Mouse (Mus musculus): ENCODE results near the gene Ptgds. TPM values are rescaled to one million over a fixed set of nuclear protein-coding genes. Genes with fewer than 3 reads are reported as not detected.
A peak's percentile ranks its signal among the peaks of the same experiment; 100 is the strongest.

The Ptgds gene
- 47.2 and 51.6 TPM in 2 replicates for polyA plus RNA-seq (2012; rRNA removed)

DNA sequence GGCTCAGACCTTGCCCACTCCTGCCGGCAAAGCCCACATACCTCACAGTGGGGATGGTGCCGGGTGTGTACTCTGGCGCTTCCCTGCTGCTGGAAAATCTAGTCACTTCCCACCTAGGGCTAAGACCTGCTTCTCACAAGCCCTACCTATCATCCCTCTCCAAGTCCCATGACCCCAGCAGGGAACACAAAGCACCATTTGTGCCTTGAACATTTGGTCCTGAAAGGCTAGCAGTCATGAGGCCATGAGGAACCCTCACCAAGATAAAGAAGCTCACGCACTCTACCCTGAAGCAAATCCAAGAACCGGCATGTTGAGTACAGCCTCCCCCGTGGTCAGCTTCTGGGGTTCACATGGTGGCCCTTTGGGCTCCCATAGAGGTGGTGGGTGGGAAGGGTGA, at the start of gene Ptgds:
TSS of gene Ptgds (minus strand) at position 78 of the 400 bp plus-strand sequence.
- H3K4me1 ChIP-seq (ENCODE audit: control insufficient read depth, insufficient read depth, low read length): peaks cover 8% of the 10 kb centered on the region; the same call in 1 of the 2 replicates
- H3K27ac ChIP-seq (ENCODE audit: insufficient read depth, low read depth, low read length): peak within 1 kb of the TSS; percentile 57
- TF ChIP-seq CTCF (conservative IDR thresholded peaks at IDR 0.05; ENCODE audit: insufficient read depth, insufficient read length, low read depth, low read length) (no peak), POLR2A (IDR thresholded peaks at IDR 0.05; ENCODE audit: low read depth, low read length) (no peak)
- no peaks in the 10 kb centered on the region for H3K36me3 ChIP-seq (ENCODE audit: control insufficient read depth, insufficient read depth, low read length)
- WGBS: 63% methylated on average over 6 of the region's 6 CpGs
- H3K27me3 ChIP-seq (replicated peaks; ENCODE audit: control insufficient read depth, insufficient read depth, low read length): no peaks in the 10 kb centered on the region
- DNase-seq: no peak
- no peak within 1 kb of the TSS for H3K4me3 ChIP-seq (ENCODE audit: insufficient read depth, low read depth, low read length)

DNA sequence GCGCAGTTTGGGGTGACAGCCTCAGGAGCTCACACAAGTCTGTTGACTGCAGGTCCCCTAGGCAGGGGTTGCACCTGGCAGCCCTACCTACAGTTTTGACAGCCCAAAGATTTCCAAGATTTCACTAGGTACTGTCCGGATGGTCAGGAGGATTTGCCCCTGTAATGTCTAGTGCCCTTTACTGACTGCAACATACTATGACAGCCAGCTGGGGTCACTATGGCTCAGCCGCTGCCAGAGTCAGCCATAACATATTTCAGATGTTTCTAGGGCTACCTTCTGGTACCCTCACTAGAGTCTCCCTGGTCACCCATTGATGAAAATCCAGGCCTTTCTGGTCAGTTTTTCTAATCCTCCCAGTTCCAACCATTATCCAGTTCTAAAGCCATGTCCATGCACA, 40.1 kb upstream of the Ptgds start:
- WGBS: 67% methylated on average over 3 of the region's 3 CpGs
- DNase-seq: no peak

DNA sequence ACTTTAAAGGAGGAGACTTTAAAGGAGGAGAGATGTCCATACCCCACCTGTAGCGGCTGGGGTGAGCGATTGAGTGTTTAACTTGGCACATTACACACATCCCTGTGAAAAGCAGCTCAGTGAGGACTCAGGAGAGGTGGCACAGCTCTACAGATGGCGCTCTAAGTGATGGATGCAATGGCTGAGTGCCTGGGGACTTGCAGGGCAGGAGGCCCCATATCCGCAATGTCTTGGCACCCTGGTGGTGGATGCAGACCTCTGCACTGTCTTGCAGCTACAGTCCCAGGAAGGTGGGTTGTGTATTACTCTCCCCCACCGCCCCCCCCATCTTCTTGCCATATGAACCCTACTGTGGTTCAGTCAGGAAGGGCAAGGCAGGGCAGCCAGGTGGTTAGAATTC, 37.1 kb upstream of the Ptgds start:
- Histone ChIP-seq H3K27me3 (replicated peaks; ENCODE audit: control insufficient read depth, insufficient read depth, low read length) (no peaks in the 10 kb centered on the region), H3K4me3 (ENCODE audit: insufficient read depth, low read depth, low read length) (no peak overlapping the region), H3K27ac (ENCODE audit: insufficient read depth, low read depth, low read length) (no peak overlapping the region), H3K36me3 (ENCODE audit: control insufficient read depth, insufficient read depth, low read length) (no peaks in the 10 kb centered on the region), H3K4me1 (ENCODE audit: control insufficient read depth, insufficient read depth, low read length) (0 out of 2 replicates have a peak, but pooled peaks cover under 1% of the 10 kb centered on the region)
- DNase-seq: peak; percentile 42
- TF ChIP-seq CTCF (conservative IDR thresholded peaks at IDR 0.05; ENCODE audit: insufficient read depth, insufficient read length, low read depth, low read length) (peak; percentile 48; the same call in 1 of the 2 replicates), POLR2A (IDR thresholded peaks at IDR 0.05; ENCODE audit: low read depth, low read length) (no peak)
- WGBS: 32% methylated on average over 5 of the region's 5 CpGs

More for the DNA sequence above, 40.1 kb upstream of the Ptgds start:
- Histone ChIP-seq H3K27me3 (replicated peaks; ENCODE audit: control insufficient read depth, insufficient read depth, low read length) (no peaks in the 10 kb centered on the region), H3K27ac (ENCODE audit: insufficient read depth, low read depth, low read length) (no peak overlapping the region), H3K36me3 (ENCODE audit: control insufficient read depth, insufficient read depth, low read length) (no peaks in the 10 kb centered on the region), H3K4me3 (ENCODE audit: insufficient read depth, low read depth, low read length) (no peak overlapping the region), H3K4me1 (ENCODE audit: control insufficient read depth, insufficient read depth, low read length) (no peaks in the 10 kb centered on the region)
- TF ChIP-seq POLR2A (IDR thresholded peaks at IDR 0.05; ENCODE audit: low read depth, low read length) (no peak), CTCF (conservative IDR thresholded peaks at IDR 0.05; ENCODE audit: insufficient read depth, insufficient read length, low read depth, low read length) (peak; percentile 65; the same call in 1 of the 2 replicates)

DNA sequence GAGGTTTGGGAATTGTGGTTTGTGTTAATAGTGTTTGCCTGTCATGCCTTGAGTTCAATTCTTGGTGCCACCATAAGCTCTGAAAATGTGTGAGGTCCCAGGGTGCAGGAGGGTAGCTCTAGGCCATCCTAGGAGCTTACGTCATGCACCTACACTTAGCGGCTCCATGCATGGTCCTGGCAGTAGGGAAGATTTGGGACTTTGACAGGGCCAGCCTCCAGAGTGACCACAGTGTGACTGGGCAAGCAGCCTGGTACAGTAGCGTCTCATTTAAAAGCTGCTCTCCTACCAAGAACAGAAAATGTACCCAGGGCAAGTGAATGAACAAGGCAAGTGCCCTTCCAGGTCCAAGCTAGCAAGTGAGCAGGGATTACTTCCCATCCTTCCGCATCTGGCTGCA, 36.0 kb upstream of the Ptgds start:
- no peaks in the 10 kb centered on the region for H3K36me3 ChIP-seq (ENCODE audit: control insufficient read depth, insufficient read depth, low read length)
- 97% methylated on average over 4 of the region's 4 CpGs for WGBS
- H3K4me3 ChIP-seq (ENCODE audit: insufficient read depth, low read depth, low read length): no peak overlapping the region
- no peak for TF ChIP-seq POLR2A (IDR thresholded peaks at IDR 0.05; ENCODE audit: low read depth, low read length)
- H3K27me3 ChIP-seq (replicated peaks; ENCODE audit: control insufficient read depth, insufficient read depth, low read length): no peaks in the 10 kb centered on the region
- H3K4me1 ChIP-seq (ENCODE audit: control insufficient read depth, insufficient read depth, low read length): 0 out of 2 replicates have a peak, but pooled peaks cover 6% of the 10 kb centered on the region
- H3K27ac ChIP-seq (ENCODE audit: insufficient read depth, low read depth, low read length): no peak overlapping the region
- no peak for DNase-seq

DNA sequence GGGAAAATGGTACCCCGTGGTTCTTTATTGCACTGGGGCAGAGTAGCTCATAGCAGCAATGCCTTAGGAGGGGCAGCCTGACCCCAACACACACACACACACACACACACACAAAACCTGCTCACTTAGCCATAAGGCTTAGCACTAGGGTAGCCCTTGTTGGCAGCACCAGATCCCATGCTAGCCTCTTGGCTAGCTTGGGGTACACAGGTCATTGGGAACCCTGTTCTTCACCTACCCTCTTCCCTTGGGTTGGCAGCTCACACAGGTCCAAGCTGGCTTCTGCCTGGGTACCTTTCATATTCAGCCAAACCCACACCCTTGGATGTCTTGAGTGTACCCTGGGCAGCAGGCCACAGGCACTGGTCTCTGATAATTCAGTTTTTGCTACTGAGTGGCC, 35.2 kb upstream of the Ptgds start:
- H3K27ac ChIP-seq (ENCODE audit: insufficient read depth, low read depth, low read length): no peak overlapping the region
- no peak overlapping the region for H3K4me3 ChIP-seq (ENCODE audit: insufficient read depth, low read depth, low read length)
- H3K36me3 ChIP-seq (ENCODE audit: control insufficient read depth, insufficient read depth, low read length): no peaks in the 10 kb centered on the region
- H3K27me3 ChIP-seq (replicated peaks; ENCODE audit: control insufficient read depth, insufficient read depth, low read length): no peaks in the 10 kb centered on the region
- peaks cover 9% of the 10 kb centered on the region; the same call in 1 of the 2 replicates for H3K4me1 ChIP-seq (ENCODE audit: control insufficient read depth, insufficient read depth, low read length)
- no peak for DNase-seq
- WGBS: 79% methylated on average over 1 of the region's 1 CpGs
- TF ChIP-seq POLR2A (IDR thresholded peaks at IDR 0.05; ENCODE audit: low read depth, low read length) (no peak), CTCF (conservative IDR thresholded peaks at IDR 0.05; ENCODE audit: insufficient read depth, insufficient read length, low read depth, low read length) (no peak)

DNA sequence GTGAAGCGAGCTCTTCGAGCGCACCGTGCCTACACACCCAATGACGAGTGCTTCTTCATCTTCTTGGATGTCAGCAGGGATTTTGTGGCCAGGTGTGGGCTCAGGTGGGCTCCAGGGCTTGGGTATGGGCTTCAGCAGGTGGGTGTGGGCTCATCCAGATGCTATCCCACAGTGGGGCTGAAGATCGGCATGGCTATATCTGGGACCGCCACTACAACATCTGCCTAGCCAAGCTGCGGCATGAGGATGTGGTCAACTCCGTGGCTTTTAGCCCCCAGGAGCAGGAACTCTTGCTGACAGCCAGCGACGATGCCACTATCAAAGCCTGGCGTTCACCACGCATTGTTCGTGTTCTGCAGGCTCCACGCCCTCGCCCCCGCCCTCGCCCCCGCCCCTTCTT, 34.7 kb upstream of the Ptgds start:
- H3K27me3 ChIP-seq (replicated peaks; ENCODE audit: control insufficient read depth, insufficient read depth, low read length): no peaks in the 10 kb centered on the region
- TF ChIP-seq CTCF (conservative IDR thresholded peaks at IDR 0.05; ENCODE audit: insufficient read depth, insufficient read length, low read depth, low read length) (no peak), POLR2A (IDR thresholded peaks at IDR 0.05; ENCODE audit: low read depth, low read length) (no peak)
- no peaks in the 10 kb centered on the region for H3K36me3 ChIP-seq (ENCODE audit: control insufficient read depth, insufficient read depth, low read length)
- peaks cover 11% of the 10 kb centered on the region; the same call in 1 of the 2 replicates for H3K4me1 ChIP-seq (ENCODE audit: control insufficient read depth, insufficient read depth, low read length)
- no peak overlapping the region for H3K4me3 ChIP-seq (ENCODE audit: insufficient read depth, low read depth, low read length)
- H3K27ac ChIP-seq (ENCODE audit: insufficient read depth, low read depth, low read length): no peak overlapping the region
- 96% methylated on average over 19 of the region's 19 CpGs for WGBS
- no peak for DNase-seq

DNA sequence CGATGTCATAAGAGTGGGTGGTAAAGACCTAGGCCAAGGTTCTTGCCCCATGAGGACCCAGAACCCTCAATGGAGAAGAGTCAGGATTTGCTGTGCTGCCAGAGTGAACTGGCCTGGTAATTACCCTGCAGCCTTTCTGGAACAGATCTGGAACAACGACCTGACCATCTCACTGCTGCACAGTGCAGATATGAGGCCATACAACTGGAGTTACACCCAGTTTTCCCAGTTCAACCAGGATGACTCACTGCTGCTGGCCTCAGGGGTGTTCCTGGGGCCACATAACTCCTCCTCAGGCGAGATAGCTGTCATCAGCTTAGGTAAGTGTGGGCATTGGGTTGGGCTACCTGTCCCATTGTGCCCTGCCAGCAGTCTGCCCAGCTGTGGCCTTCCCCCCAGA, 32.9 kb upstream of the Ptgds start:
- 80% methylated on average over 3 of the region's 3 CpGs for WGBS

More for the DNA sequence above, 32.9 kb upstream of the Ptgds start:
- H3K36me3 ChIP-seq (ENCODE audit: control insufficient read depth, insufficient read depth, low read length): no peaks in the 10 kb centered on the region
- H3K27ac ChIP-seq (ENCODE audit: insufficient read depth, low read depth, low read length): no peak overlapping the region
- no peak for TF ChIP-seq POLR2A (IDR thresholded peaks at IDR 0.05; ENCODE audit: low read depth, low read length)
- TF ChIP-seq CTCF (conservative IDR thresholded peaks at IDR 0.05; ENCODE audit: insufficient read depth, insufficient read length, low read depth, low read length): no peak
- no peak for DNase-seq
- H3K4me1 ChIP-seq (ENCODE audit: control insufficient read depth, insufficient read depth, low read length): peaks cover 11% of the 10 kb centered on the region; the same call in 1 of the 2 replicates
- H3K4me3 ChIP-seq (ENCODE audit: insufficient read depth, low read depth, low read length): no peak overlapping the region
- no peaks in the 10 kb centered on the region for H3K27me3 ChIP-seq (replicated peaks; ENCODE audit: control insufficient read depth, insufficient read depth, low read length)

All from kidney, adult 2 months (tissue).